Mouse (Mus musculus) forebrain, embryonic 10.5 days (tissue): Measurements from ENCODE around the gene Acap2. TPM values are rescaled to one million over a fixed set of nuclear protein-coding genes. Genes with fewer than 3 reads are reported as not detected.

Experiments used
- DNase-seq: peaks from one replicate; pipeline ENCODE4 v3.0.0-alpha.2; 2017; ENCODE audit warnings: low spot score; ENCODE audit errors: extremely low spot score
- H3K27ac ChIP-seq: fragments of 300-500 bp; sonication (generic); 2 replicates; pipeline ENCODE4 v1.5.1; 2016; ENCODE audit warnings: mild to moderate bottlenecking
- H3K27me3 ChIP-seq: fragments of 300-500 bp; sonication (generic); 2 replicates; pipeline ENCODE4 v1.6.1; 2016; ENCODE audit warnings: mild to moderate bottlenecking; ENCODE audit not compliant: poor library complexity, severe bottlenecking
- H3K36me3 ChIP-seq: fragments of 300-500 bp; sonication (generic); replicated peaks from 2 replicates; pipeline ENCODE4 v1.6.1; 2016; ENCODE audit warnings: mild to moderate bottlenecking, moderate library complexity
- H3K4me1 ChIP-seq: fragments of 300-500 bp; sonication (generic); 2 replicates; pipeline ENCODE4 v1.6.1; 2016
- H3K4me3 ChIP-seq: fragments of 300-500 bp; sonication (generic); 2 replicates; pipeline ENCODE4 v1.5.1; 2016; ENCODE audit warnings: mild to moderate bottlenecking, moderate library complexity
- H3K9me3 ChIP-seq: fragments of 300-500 bp; sonication (generic); 2 replicates; pipeline ENCODE4 v1.6.1; 2016; ENCODE audit warnings: mild to moderate bottlenecking, moderate library complexity
- WGBS: fragments of 180-500 bp; shearing (Covaris S2); methylation state at CpG from one replicate; pipeline ENCODE4 v1.1.7; 2016; 5-methylcytosine and 5-hydroxymethylcytosine counted together
- polyA plus RNA-seq: library from polyadenylated mRNA; unstranded; fragments of >200 nt; fragmentation: Nextera tagmentation; extraction: Ambion mirVana; gene quantifications from 2 replicates; pipeline ENCODE4 v1.2.1, GENCODE M21; 2016

The Acap2 gene
- polyA plus RNA-seq, 1 experiment from 2014 or later = 18.4 TPM

GRCm38 (mm10) chr16:31233167-31233498, 32.1 kb upstream of the Acap2 start:
- no peaks in the 10 kb centered on the region for H3K36me3 ChIP-seq
- peaks cover 32% of the 10 kb centered on the region for H3K4me1 ChIP-seq
- peaks cover 23% of the 10 kb centered on the region for H3K27me3 ChIP-seq
- 56% methylated on average over 4 of the region's 4 CpGs for WGBS
- H3K27ac ChIP-seq = no peak overlapping the region
- no peak for DNase-seq
- no peaks in the 10 kb centered on the region for H3K9me3 ChIP-seq
- no peak overlapping the region for H3K4me3 ChIP-seq

GRCm38 (mm10) chr16:31232491-31233166, 31.6 kb upstream of the Acap2 start:
- Histone ChIP-seq H3K27me3 (peaks cover 23% of the 10 kb centered on the region), H3K36me3 (no peaks in the 10 kb centered on the region), H3K4me3 (no peak overlapping the region), H3K9me3 (no peaks in the 10 kb centered on the region), H3K27ac (no peak overlapping the region), H3K4me1 (peaks cover 32% of the 10 kb centered on the region)
- whole genome bisulfite sequencing = 77% methylated on average over 5 of the region's 5 CpGs
- no peak for DNase-seq

GRCm38 (mm10) chr16:31231591-31231990, 30.5 kb upstream of the Acap2 start:
- Histone ChIP-seq H3K36me3 (no peaks in the 10 kb centered on the region), H3K9me3 (no peaks in the 10 kb centered on the region)
- no peak for DNase-seq

GRCm38 (mm10) chr16:31227746-31228145, 26.7 kb upstream of the Acap2 start:
- DNase-seq = no peak
- no peaks in the 10 kb centered on the region for H3K27me3 ChIP-seq
- WGBS = 84% methylated on average over 1 of the region's 1 CpGs
- H3K4me1 ChIP-seq = no peaks in the 10 kb centered on the region
- H3K36me3 ChIP-seq = no peaks in the 10 kb centered on the region
- H3K4me3 ChIP-seq = no peak overlapping the region
- no peak overlapping the region for H3K27ac ChIP-seq
- H3K9me3 ChIP-seq = no peaks in the 10 kb centered on the region

More at GRCm38 (mm10) chr16:31231591-31231990, 30.5 kb upstream of the Acap2 start:
- WGBS = 87% methylated on average over 5 of the region's 5 CpGs
- H3K4me1 ChIP-seq = peaks cover 32% of the 10 kb centered on the region
- peaks cover 23% of the 10 kb centered on the region for H3K27me3 ChIP-seq
- no peak overlapping the region for H3K4me3 ChIP-seq
- no peak overlapping the region for H3K27ac ChIP-seq

GRCm38 (mm10) chr16:31215271-31215670, 14.2 kb upstream of the Acap2 start:
- Histone ChIP-seq H3K27ac (no peak overlapping the region), H3K36me3 (no peaks in the 10 kb centered on the region), H3K27me3 (no peaks in the 10 kb centered on the region), H3K4me1 (no peaks in the 10 kb centered on the region), H3K4me3 (no peak overlapping the region), H3K9me3 (peaks cover 13% of the 10 kb centered on the region; the same call in 1 of the 2 replicates)
- 93% methylated on average over 4 of the region's 4 CpGs for WGBS
- DNase-seq = no peak

GRCm38 (mm10) chr16:31213463-31213862, 12.4 kb upstream of the Acap2 start:
- Histone ChIP-seq H3K36me3 (no peaks in the 10 kb centered on the region), H3K4me3 (no peak overlapping the region), H3K27ac (no peak overlapping the region), H3K4me1 (no peaks in the 10 kb centered on the region), H3K27me3 (no peaks in the 10 kb centered on the region), H3K9me3 (peaks cover 9% of the 10 kb centered on the region; the same call in 1 of the 2 replicates)
- no peak for DNase-seq
- whole genome bisulfite sequencing = 91% methylated on average over 6 of the region's 6 CpGs

- Histone ChIP-seq H3K4me3 (no peak overlapping the region), H3K36me3 (no peaks in the 10 kb centered on the region), H3K27me3 (no peaks in the 10 kb centered on the region), H3K4me1 (no peaks in the 10 kb centered on the region), H3K27ac (no peak overlapping the region), H3K9me3 (peaks cover 9% of the 10 kb centered on the region; the same call in 1 of the 2 replicates)
- 89% methylated on average over 9 of the region's 9 CpGs for WGBS
- no peak for DNase-seq
Measured at GRCm38 (mm10) chr16:31211503-31211902, 10.5 kb upstream of the Acap2 start.

GRCm38 (mm10) chr16:31210453-31210852, 9.4 kb upstream of the Acap2 start:
- 76% methylated on average over 4 of the region's 4 CpGs for WGBS
- no peaks in the 10 kb centered on the region for H3K4me1 ChIP-seq

GRCm38 (mm10) chr16:31209911-31210310, 8.9 kb upstream of the Acap2 start:
- no peak overlapping the region for H3K4me3 ChIP-seq
- WGBS = 81% methylated on average over 5 of the region's 5 CpGs
- H3K27me3 ChIP-seq = no peaks in the 10 kb centered on the region
- no peak overlapping the region for H3K27ac ChIP-seq
- no peaks in the 10 kb centered on the region for H3K9me3 ChIP-seq
- H3K36me3 ChIP-seq = no peaks in the 10 kb centered on the region
- DNase-seq = no peak
- H3K4me1 ChIP-seq = no peaks in the 10 kb centered on the region

More at GRCm38 (mm10) chr16:31210453-31210852, 9.4 kb upstream of the Acap2 start:
- H3K36me3 ChIP-seq = no peaks in the 10 kb centered on the region
- no peak for DNase-seq
- peaks cover 3% of the 10 kb centered on the region; the same call in 1 of the 2 replicates for H3K9me3 ChIP-seq
- H3K27ac ChIP-seq = no peak overlapping the region
- H3K4me3 ChIP-seq = no peak overlapping the region
- H3K27me3 ChIP-seq = no peaks in the 10 kb centered on the region

- peaks cover 11% of the 10 kb centered on the region for H3K4me1 ChIP-seq
- WGBS = 87% methylated on average over 7 of the region's 7 CpGs
- no peaks in the 10 kb centered on the region for H3K9me3 ChIP-seq
- H3K27me3 ChIP-seq = no peaks in the 10 kb centered on the region
- H3K36me3 ChIP-seq = no peaks in the 10 kb centered on the region
- H3K27ac ChIP-seq = no peak overlapping the region
- H3K4me3 ChIP-seq = no peak overlapping the region
- DNase-seq = no peak
Measured at GRCm38 (mm10) chr16:31205726-31206125, 4.7 kb upstream of the Acap2 start.

GRCm38 (mm10) chr16:31205187-31205586, 4.1 kb upstream of the Acap2 start:
- no peaks in the 10 kb centered on the region for H3K9me3 ChIP-seq
- H3K27ac ChIP-seq = no peak overlapping the region
- H3K36me3 ChIP-seq = no peaks in the 10 kb centered on the region
- no peaks in the 10 kb centered on the region for H3K27me3 ChIP-seq
- no peak for DNase-seq
- H3K4me1 ChIP-seq = peaks cover 16% of the 10 kb centered on the region
- 93% methylated on average over 8 of the region's 8 CpGs for WGBS
- H3K4me3 ChIP-seq = no peak overlapping the region

GRCm38 (mm10) chr16:31204216-31204615, 3.2 kb upstream of the Acap2 start:
- peaks cover 26% of the 10 kb centered on the region for H3K4me1 ChIP-seq
- H3K36me3 ChIP-seq = no peaks in the 10 kb centered on the region
- no peaks in the 10 kb centered on the region for H3K27me3 ChIP-seq
- H3K27ac ChIP-seq = no peak overlapping the region
- 84% methylated on average over 1 of the region's 1 CpGs for WGBS
- DNase-seq = no peak
- no peak overlapping the region for H3K4me3 ChIP-seq
- H3K9me3 ChIP-seq = no peaks in the 10 kb centered on the region

- peak overlapping the region; percentile 91 for H3K27ac ChIP-seq
- H3K4me3 ChIP-seq = peak overlapping the region; percentile 91
- H3K4me1 ChIP-seq = peaks cover 37% of the 10 kb centered on the region
- no peaks in the 10 kb centered on the region for H3K27me3 ChIP-seq
- no peaks in the 10 kb centered on the region for H3K36me3 ChIP-seq
- no peaks in the 10 kb centered on the region for H3K9me3 ChIP-seq
- WGBS = 84% methylated on average over 2 of the region's 2 CpGs
- no peak for DNase-seq
Measured at GRCm38 (mm10) chr16:31201704-31202103, 659 bp upstream of the Acap2 start.
